Mouse (Mus musculus) MEL (cell line): ENCODE measurements around the gene Myom1. TPM values are rescaled to one million over a fixed set of nuclear protein-coding genes. Genes with fewer than 3 reads are reported as not detected.

Experiments used
- DNase-seq: peaks from one replicate; pipeline ENCODE4 v3.0.0; 2011; ENCODE audit warnings: low read depth, low spot score
- H3K27ac ChIP-seq: 2 replicates; pipeline ENCODE4 v1.5.1; 2012; ENCODE audit warnings: low read depth, mild to moderate bottlenecking, control low read depth, low read length, moderate library complexity; ENCODE audit not compliant: control insufficient read depth
- H3K27me3 ChIP-seq, 2 experiments: fragments of 150-350 bp in 1 of 2; sonication (generic) in 1 of 2; 2 replicates each; pipeline ENCODE4 v1.6.1; 2012; ENCODE audit warnings: low read length in 2 of 2, mild to moderate bottlenecking in 2 of 2, improper control_type of control experiment in 1 of 2, moderate library complexity in 1 of 2; ENCODE audit not compliant: insufficient read depth in 2 of 2, control insufficient read depth in 1 of 2
- H3K36me3 ChIP-seq, 2 experiments: 2 replicates each; pipeline ENCODE4 v1.6.1; 2012 to 2014; ENCODE audit warnings: low read length in 2 of 2, improper control_type of control experiment in 1 of 2, inconsistent platforms in 1 of 2, mild to moderate bottlenecking in 1 of 2; ENCODE audit not compliant: insufficient read depth in 2 of 2, control insufficient read depth in 1 of 2
- H3K4me1 ChIP-seq, 2 experiments: fragments of 150-350 bp in 1 of 2; sonication (generic) in 1 of 2; 2 replicates each; pipeline ENCODE4 v1.6.1; 2012; ENCODE audit warnings: low read length in 2 of 2, improper control_type of control experiment in 1 of 2, mild to moderate bottlenecking in 1 of 2; ENCODE audit not compliant: insufficient read depth in 2 of 2, control insufficient read depth in 1 of 2
- H3K4me3 ChIP-seq, 2 experiments: fragments of 150-350 bp in 1 of 2; sonication (generic) in 1 of 2; 2 replicates each; pipeline ENCODE4 v1.5.1; 2012; ENCODE audit warnings: low read depth in 2 of 2, low read length in 2 of 2, mild to moderate bottlenecking in 2 of 2, moderate library complexity in 2 of 2, control low read depth in 1 of 2, improper control_type of control experiment in 1 of 2; ENCODE audit not compliant: control insufficient read depth in 1 of 2, insufficient read depth in 1 of 2
- H3K79me2 ChIP-seq: 2 replicates; pipeline ENCODE4 v1.6.1; 2012; ENCODE audit warnings: mild to moderate bottlenecking, low read length, moderate library complexity; ENCODE audit not compliant: control insufficient read depth, poor library complexity, insufficient read depth
- H3K9ac ChIP-seq: 2 replicates; pipeline ENCODE4 v1.6.1; 2012; ENCODE audit warnings: low read depth, mild to moderate bottlenecking, control low read depth, low read length, moderate library complexity; ENCODE audit not compliant: control insufficient read depth, poor library complexity, severe bottlenecking
- H3K9me3 ChIP-seq: fragments of 150-350 bp; sonication (generic); replicated peaks from 2 replicates; pipeline ENCODE4 v1.6.1; 2012; ENCODE audit warnings: mild to moderate bottlenecking, low read length, improper control_type of control experiment, moderate library complexity; ENCODE audit not compliant: insufficient read depth
- CHD1 ChIP-seq: IDR thresholded peaks from 2 replicates; pipeline ENCODE4 v1.6.1; 2012; ENCODE audit warnings: low read depth, mild to moderate bottlenecking, inconsistent platforms, low read length, improper control_type of control experiment
- CTCF ChIP-seq, 3 experiments: IDR thresholded peaks in 2 of 3; conservative IDR thresholded peaks in 1 of 3; 2 replicates each; pipeline ENCODE4 v1.5.1; 2011 to 2012; ENCODE audit warnings: low read length in 3 of 3, low read depth in 2 of 3, mild to moderate bottlenecking in 2 of 3, improper control_type of control experiment in 1 of 3, inconsistent platforms in 1 of 3, mixed read lengths in 1 of 3, moderate library complexity in 1 of 3; ENCODE audit not compliant: control insufficient read depth in 1 of 3, insufficient read depth in 1 of 3, poor library complexity in 1 of 3, severe bottlenecking in 1 of 3
- E2F4 ChIP-seq: IDR thresholded peaks from 2 replicates; pipeline ENCODE4 v1.6.1; 2011; ENCODE audit warnings: low read depth, low read length, improper control_type of control experiment, borderline replicate concordance
- ELF1 ChIP-seq: IDR thresholded peaks from 2 replicates; pipeline ENCODE4 v1.6.1; 2014; ENCODE audit warnings: low read depth, mild to moderate bottlenecking, inconsistent platforms, low read length, improper control_type of control experiment, moderate library complexity
- EP300 ChIP-seq, 2 experiments: IDR thresholded peaks; 2 replicates each; pipeline ENCODE4 v1.6.1; 2011; ENCODE audit warnings: improper control_type of control experiment in 2 of 2, low read length in 2 of 2, low read depth in 1 of 2, mild to moderate bottlenecking in 1 of 2
- ETS1 ChIP-seq: IDR thresholded peaks from 2 replicates; pipeline ENCODE4 v1.6.1; 2012; ENCODE audit warnings: low read depth, mild to moderate bottlenecking, inconsistent platforms, low read length, improper control_type of control experiment, moderate library complexity
- GABPA ChIP-seq: IDR thresholded peaks from 2 replicates; pipeline ENCODE4 v1.6.1; 2012; ENCODE audit warnings: low read depth, mild to moderate bottlenecking, inconsistent platforms, low read length, improper control_type of control experiment, moderate library complexity
- GATA1 ChIP-seq: IDR thresholded peaks from 2 replicates; pipeline ENCODE4 v1.6.1; 2011; ENCODE audit warnings: low read depth, low read length, improper control_type of control experiment
- MAX ChIP-seq: IDR thresholded peaks from 2 replicates; pipeline ENCODE4 v1.6.1; 2011; ENCODE audit warnings: low read length, improper control_type of control experiment
- MAZ ChIP-seq: IDR thresholded peaks from 2 replicates; pipeline ENCODE4 v1.6.1; 2012; ENCODE audit warnings: low read depth, mild to moderate bottlenecking, inconsistent platforms, low read length, improper control_type of control experiment
- MXI1 ChIP-seq: IDR thresholded peaks from 2 replicates; pipeline ENCODE4 v1.6.1; 2011; ENCODE audit warnings: mild to moderate bottlenecking, low read depth, low read length, improper control_type of control experiment
- MYB ChIP-seq: IDR thresholded peaks from 2 replicates; pipeline ENCODE4 v1.6.1; 2011; ENCODE audit warnings: mild to moderate bottlenecking, low read depth, low read length, improper control_type of control experiment
- MYC ChIP-seq: IDR thresholded peaks from 2 replicates; pipeline ENCODE4 v1.6.1; 2011; ENCODE audit warnings: low read depth, mild to moderate bottlenecking, low read length, improper control_type of control experiment, moderate library complexity
- NELFE ChIP-seq: IDR thresholded peaks from 2 replicates; pipeline ENCODE4 v1.6.1; 2011; ENCODE audit warnings: low read depth, low read length, improper control_type of control experiment
- NRF1 ChIP-seq: IDR thresholded peaks from 2 replicates; pipeline ENCODE4 v1.6.1; 2014; ENCODE audit warnings: low read depth, mild to moderate bottlenecking, inconsistent platforms, low read length, improper control_type of control experiment, moderate library complexity; ENCODE audit not compliant: poor library complexity, insufficient read depth, severe bottlenecking
- SIN3A ChIP-seq: IDR thresholded peaks from 2 replicates; pipeline ENCODE4 v1.6.1; 2012; ENCODE audit warnings: low read length, improper control_type of control experiment, inconsistent platforms
- SMC3 ChIP-seq: IDR thresholded peaks from 2 replicates; pipeline ENCODE4 v1.6.1; 2011; ENCODE audit warnings: low read depth, low read length, improper control_type of control experiment
- TAL1 ChIP-seq: IDR thresholded peaks from 2 replicates; pipeline ENCODE4 v1.6.1; 2012; ENCODE audit warnings: mild to moderate bottlenecking, inconsistent platforms, low read length, moderate library complexity, mixed read lengths
- TBP ChIP-seq: IDR thresholded peaks from 2 replicates; pipeline ENCODE4 v1.8.0; 2011; ENCODE audit warnings: low read depth, low read length, improper control_type of control experiment
- USF2 ChIP-seq, 2 experiments: IDR thresholded peaks; 2 replicates each; pipeline ENCODE4 v1.6.1; 2011 to 2012; ENCODE audit warnings: improper control_type of control experiment in 2 of 2, low read length in 2 of 2, borderline replicate concordance in 1 of 2, inconsistent platforms in 1 of 2, low read depth in 1 of 2, mild to moderate bottlenecking in 1 of 2; ENCODE audit not compliant: insufficient read depth in 1 of 2
- ZKSCAN1 ChIP-seq: IDR thresholded peaks from 2 replicates; pipeline ENCODE4 v1.6.1; 2012; ENCODE audit warnings: low read depth, mild to moderate bottlenecking, inconsistent platforms, low read length, improper control_type of control experiment, moderate library complexity
- polyA plus RNA-seq, 2 experiments: library from polyadenylated mRNA; stranded (reverse) in 1 of 2; unstranded in 1 of 2; fragments of >175 nt in 1 of 2; fragments of >200 nt in 1 of 2; gene quantifications; 2 replicates each; pipeline versions ENCODE4 v1.2.1 to v1.2.4; 2012; ENCODE audit warnings: low replicate concordance in 2 of 2, low read depth in 1 of 2; ENCODE audit not compliant: insufficient read length in 2 of 2, insufficient read depth in 1 of 2, missing spikeins in 1 of 2
- total RNA-seq: library from RNA; depleted of rRNA; stranded (reverse); fragments of 300-350 nt; gene quantifications from 2 replicates; pipeline ENCODE4 v1.2.3, GENCODE M21; 2012

The Myom1 gene
- total and polyA plus RNA-seq, 3 experiments, result 0.65 to 0.79 TPM; not detected in 1

GRCm38 (mm10) chr17:71071958-71072357 lies 69.5 kb downstream of the Myom1 start:
- H3K4me3 ChIP-seq, result no peak overlapping the region
- no peak overlapping the region for H3K9ac ChIP-seq
- no peak for TF ChIP-seq USF2 (IDR thresholded peaks at IDR 0.05; ENCODE audit: borderline replicate concordance in 1 of 2, insufficient read depth in 1 of 2, low read depth in 1 of 2, low read length in 2 of 2)
- no peak for TF ChIP-seq ETS1
- TF ChIP-seq GATA1, result no peak
- no peak for TF ChIP-seq SMC3
- no peak for TF ChIP-seq MYC
- no peak for TF ChIP-seq NELFE
- no peak for TF ChIP-seq ELF1
- no peak for TF ChIP-seq NRF1
- H3K36me3 ChIP-seq, result peaks cover 0 to 3% of the 10 kb centered on the region in 2 experiments; a peak in 1 of 4 replicates
- H3K9me3 ChIP-seq, result no peaks in the 10 kb centered on the region
- no peak for DNase-seq
- no peak overlapping the region for H3K27ac ChIP-seq
- H3K79me2 ChIP-seq, result no peaks in the 10 kb centered on the region
- H3K4me1 ChIP-seq, result peaks cover 0 to 2% of the 10 kb centered on the region in 2 experiments; a peak in 2 of 4 replicates
- H3K27me3 ChIP-seq, result no peaks in the 10 kb centered on the region

- no peaks in the 10 kb centered on the region for H3K79me2 ChIP-seq
- H3K9me3 ChIP-seq, result no peaks in the 10 kb centered on the region
- H3K4me3 ChIP-seq, result no peak overlapping the region
- no peak overlapping the region for H3K9ac ChIP-seq
- H3K27me3 ChIP-seq, result no peaks in the 10 kb centered on the region
- DNase-seq, result peak; percentile 41
- TF ChIP-seq MYB (no peak), EP300 (IDR thresholded peaks at IDR 0.05; ENCODE audit: low read depth in 1 of 2, low read length in 2 of 2) (0 out of 4 replicates have a peak, but pooled peaks of 1 of the 2 experiments have one; percentile 20)
- no peak overlapping the region for H3K27ac ChIP-seq
- H3K4me1 ChIP-seq, result peaks cover 0 to 2% of the 10 kb centered on the region in 2 experiments; a peak in 2 of 4 replicates
- peaks cover 0 to 3% of the 10 kb centered on the region in 2 experiments; a peak in 1 of 4 replicates for H3K36me3 ChIP-seq
Measured at GRCm38 (mm10) chr17:71074386-71074785, 72.0 kb downstream of the Myom1 start.

GRCm38 (mm10) chr17:71081986-71082385 lies 79.6 kb downstream of the Myom1 start:
- no peak for TF ChIP-seq GATA1
- no peak for TF ChIP-seq MAZ
- TF ChIP-seq MYB, result no peak
- TF ChIP-seq MYC, result no peak
- no peak for TF ChIP-seq TAL1
- no peak for TF ChIP-seq CTCF (IDR thresholded peaks at IDR 0.05 in 2 of 3, conservative IDR thresholded peaks at IDR 0.05 in 1 of 3; ENCODE audit: control insufficient read depth in 1 of 3, insufficient read depth in 1 of 3, low read depth in 2 of 3, low read length in 3 of 3, poor library complexity in 1 of 3, severe bottlenecking in 1 of 3)
- TF ChIP-seq ZKSCAN1, result no peak
- no peak for TF ChIP-seq CHD1
- no peak for TF ChIP-seq E2F4
- no peak for TF ChIP-seq TBP
- TF ChIP-seq SIN3A, result no peak
- TF ChIP-seq GABPA, result no peak
- TF ChIP-seq MXI1, result no peak
- no peak for TF ChIP-seq MAX
- Histone ChIP-seq H3K4me1 (peaks cover 0 to 4% of the 10 kb centered on the region in 2 experiments; a peak in 3 of 4 replicates), H3K36me3 (0 out of 4 replicates have a peak, but pooled peaks cover 0 to 2% of the 10 kb centered on the region in 2 experiments), H3K27me3 (no peaks in the 10 kb centered on the region), H3K4me3 (no peak overlapping the region), H3K9ac (no peak overlapping the region), H3K9me3 (no peaks in the 10 kb centered on the region), H3K79me2 (no peaks in the 10 kb centered on the region), H3K27ac (no peak overlapping the region)
- no peak for DNase-seq
